Mouse (Mus musculus): Measurements from ENCODE around the gene Rasgef1c.

- TF ChIP-seq EP300 (IDR thresholded peaks at IDR 0.05; ENCODE audit: low read depth) (no peak), CTCF (IDR thresholded peaks at IDR 0.05; ENCODE audit: low read depth) (no peak)
These were observed 40.5 kb upstream of the Rasgef1c start for GRCm38 (mm10) chr11:49861139-49861538.

All from liver, embryonic 14.5 days (tissue).